Comparison of ENCODE assay signal across 10 mouse cellular contexts in genomic region chr13:72630501-72631372, GRCm38 (mm10). TPM values are rescaled to one million over a fixed set of nuclear protein-coding genes. Genes with fewer than 3 reads are reported as not detected.
DNase-seq lines count a peak whose midpoint lies in the region; ATAC-seq and TF ChIP-seq lines count a peak whose summit lies in the region.
"Had no signal": no experiment of that assay in that cellular context is flagged by ENCODE, and none has a peak within 500 bp of the region (broad histone marks: within the 10 kb centered on the region; RNA-seq: fewer than 3 reads in every experiment).

No protein-coding gene starts in this region.

- 0 out of 2 replicates have a peak, but pooled peaks cover 9% of the 10 kb centered on the region for H3K4me1 ChIP-seq in kidney, embryonic 14.5 days (ENCODE audit: control insufficient read depth, insufficient read depth, low read length)
- no peaks in the 10 kb centered on the region for H3K4me1 ChIP-seq in forebrain, postnatal 0 days (ENCODE audit: insufficient read depth)
- peaks cover 9% of the 10 kb centered on the region for H3K4me1 ChIP-seq in midbrain, embryonic 16.5 days (ENCODE audit: control insufficient read depth, insufficient read depth, low read length)

- H3K4me3 ChIP-seq in kidney, embryonic 14.5 days (ENCODE audit: low read length): peak overlapping the region; percentile 22
- H3K4me3 ChIP-seq in forebrain, postnatal 0 days (ENCODE audit: low read depth, low read length): peak overlapping the region; percentile 11; the same call in 1 of the 2 replicates
- H3K4me3 ChIP-seq in midbrain, embryonic 16.5 days (ENCODE audit: low read depth, low read length): peak overlapping the region; percentile 65
- H3K4me3 ChIP-seq: layer of hippocampus, adult 2 months had no signal

- no peak for DNase-seq in kidney, postnatal 14 days
- DNase-seq in ZHBTc4 (ENCODE audit: low read depth, low spot score): peak; percentile 53
- peak; percentile 17 for DNase-seq in forebrain, postnatal 0 days
- DNase-seq in gastrocnemius, postnatal 10 days: no peak
- DNase-seq in layer of hippocampus, adult 8-10 months (ENCODE audit: low spot score in 2 of 2): no peak
- DNase-seq in right cerebral cortex, postnatal 25 days: no peak

- H3K4me2 ChIP-seq in kidney, embryonic 14.5 days (replicated peaks; ENCODE audit: low read depth, low read length): no peak overlapping the region; the same call in 1 of the 2 replicates
- no peak overlapping the region for H3K4me2 ChIP-seq in forebrain, postnatal 0 days (ENCODE audit: low read depth)
- H3K4me2 ChIP-seq in midbrain, embryonic 16.5 days (ENCODE audit: low read length): peak overlapping the region; percentile 67

- no peaks in the 10 kb centered on the region for H3K36me3 ChIP-seq in kidney, embryonic 14.5 days (ENCODE audit: control insufficient read depth, insufficient read depth, low read length)
- no peaks in the 10 kb centered on the region for H3K36me3 ChIP-seq in forebrain, postnatal 0 days (ENCODE audit: insufficient read depth)
- H3K36me3 ChIP-seq in midbrain, embryonic 16.5 days (ENCODE audit: control insufficient read depth, insufficient read depth, low read length): no peaks in the 10 kb centered on the region

- no peak overlapping the region for H3K9ac ChIP-seq in kidney, embryonic 14.5 days (ENCODE audit: low read depth, low read length)
- H3K9ac ChIP-seq in forebrain, postnatal 0 days: no peak overlapping the region
- H3K9ac ChIP-seq in midbrain, embryonic 16.5 days (ENCODE audit: low read depth, low read length): peak overlapping the region; percentile 85

- no peaks in the 10 kb centered on the region for H3K9me3 ChIP-seq in kidney, embryonic 14.5 days (ENCODE audit: control insufficient read depth, low read length)
- H3K9me3 ChIP-seq in forebrain, postnatal 0 days (ENCODE audit: low read length): no peaks in the 10 kb centered on the region
- no peaks in the 10 kb centered on the region for H3K9me3 ChIP-seq in midbrain, embryonic 16.5 days (replicated peaks; ENCODE audit: control insufficient read depth, low read length, poor library complexity, severe bottlenecking)

- H3K27ac ChIP-seq in kidney, embryonic 14.5 days (ENCODE audit: low read depth, low read length): no peak overlapping the region
- H3K27ac ChIP-seq in forebrain, postnatal 0 days (ENCODE audit: low read depth, low read length): no peak overlapping the region
- peak overlapping the region; percentile 91 for H3K27ac ChIP-seq in midbrain, embryonic 16.5 days (ENCODE audit: low read length)
- H3K27ac ChIP-seq: layer of hippocampus, adult 2 months had no signal

- no peak for ATAC-seq in kidney, embryonic 14.5 days (ENCODE audit: low FRiP score, low TSS enrichment)
- no peak for ATAC-seq in forebrain, postnatal 0 days
- ATAC-seq in midbrain, embryonic 16.5 days: no peak

- WGBS in kidney, embryonic 14.5 days: 1% methylated on average over 60 of the region's 60 CpGs
- WGBS in forebrain, postnatal 0 days: 2% methylated on average over 60 of the region's 60 CpGs
- WGBS in midbrain, embryonic 16.5 days: 1% methylated on average over 58 of the region's 60 CpGs

- TF ChIP-seq CTCF in forebrain, postnatal 0 days (IDR thresholded peaks at IDR 0.05; ENCODE audit: low read depth): no peak

- peaks cover 98% of the 10 kb centered on the region for H3K27me3 ChIP-seq in kidney, embryonic 14.5 days (ENCODE audit: control insufficient read depth, insufficient read depth, low read length)
- H3K27me3 ChIP-seq in forebrain, postnatal 0 days (ENCODE audit: insufficient read depth, low read length): peaks cover 91% of the 10 kb centered on the region
- peaks cover 24% of the 10 kb centered on the region for H3K27me3 ChIP-seq in midbrain, embryonic 16.5 days (ENCODE audit: control insufficient read depth, insufficient read depth, low read depth, low read length)

RNA-seq across cellular contexts. Expression of gene Irx2, which starts 2.1 kb away (rescaled TPM):
- 3.9 and 5.4 TPM in 2 replicates for polyA plus RNA-seq in kidney, embryonic 14.5 days (2014; fragmentation: Nextera tagmentation; extraction: Ambion mirVana)
- 2.4 and 3.1 TPM in 2 replicates for total RNA-seq in forebrain, postnatal 0 days (2014; rRNA removed)
- polyA plus RNA-seq in forebrain, postnatal 0 days (2015; fragmentation: Nextera tagmentation; extraction: Ambion mirVana): 0.98 and 2.6 TPM in 2 replicates
- polyA plus RNA-seq in midbrain, embryonic 16.5 days (2015; fragmentation: Nextera tagmentation; extraction: Ambion mirVana): 33.3 and 34.0 TPM in 2 replicates
- under 1 TPM in 1 of 2 experiments, not detected in 1; 0.18 TPM for total RNA-seq in gastrocnemius, postnatal 10 days (2021)
- under 1 TPM in 1 of 4 experiments, not detected in 3; 0.27 TPM for total RNA-seq in layer of hippocampus, adult 8-10 months (2022)
- polyA plus RNA-seq: cortical plate, adult 2 months had no signal

Comparison
In these comparisons a context has a peak if more than half of its experiments do, and no peak if none do; other contexts are left out.
1. H3K4me3 ChIP-seq: peak in every context shown above with its lines; median percentile 65 in midbrain, embryonic 16.5 days; 22 in kidney, embryonic 14.5 days; 11 in forebrain, postnatal 0 days.
2. DNase-seq: peak in ZHBTc4 (single experiment) and forebrain, postnatal 0 days (single experiment); none in kidney, postnatal 14 days (single experiment), gastrocnemius, postnatal 10 days (single experiment), layer of hippocampus, adult 8-10 months (0 of 2) and right cerebral cortex, postnatal 25 days (single experiment).